ENCODE assay signal across 12 mouse cellular contexts in genomic region chr10:111159789-111160522, GRCm38 (mm10). TPM values are rescaled to one million over a fixed set of nuclear protein-coding genes. Genes with fewer than 3 reads are reported as not detected.
DNase-seq lines count a peak whose midpoint lies in the region; ATAC-seq and TF ChIP-seq lines count a peak whose summit lies in the region.
"Had no signal": no experiment of that assay in that cellular context is flagged by ENCODE, and none has a peak within 500 bp of the region (broad histone marks: within the 10 kb centered on the region; RNA-seq: fewer than 3 reads in every experiment).

No protein-coding gene starts in this region.

- no peaks in the 10 kb centered on the region for H3K27me3 ChIP-seq in heart, embryonic 10.5 days (ENCODE audit: insufficient read depth, poor library complexity, severe bottlenecking)
- H3K27me3 ChIP-seq in heart, embryonic 11.5 days (ENCODE audit: control insufficient read depth, insufficient read depth, low read length) = no peaks in the 10 kb centered on the region
- H3K27me3 ChIP-seq in liver, postnatal 0 days (ENCODE audit: insufficient read depth, low read length) = no peaks in the 10 kb centered on the region
- no peaks in the 10 kb centered on the region for H3K27me3 ChIP-seq in small intestine, adult 2 months (ENCODE audit: control insufficient read depth, insufficient read depth, low read length)

- no peak for TF ChIP-seq EP300 in liver, postnatal 0 days (IDR thresholded peaks at IDR 0.05; ENCODE audit: low read depth)

- 66% methylated on average over 5 of the region's 5 CpGs for WGBS in heart, embryonic 10.5 days
- 59% methylated on average over 5 of the region's 5 CpGs for WGBS in heart, embryonic 11.5 days (ENCODE audit: insufficient replicate concordance)
- 64% methylated on average over 5 of the region's 5 CpGs for WGBS in liver, postnatal 0 days (ENCODE audit: insufficient replicate concordance)
- 85% methylated on average over 5 of the region's 5 CpGs for WGBS in small intestine, adult 2 months

- H3K4me3 ChIP-seq in heart, embryonic 10.5 days = no peak overlapping the region
- H3K4me3 ChIP-seq in heart, embryonic 11.5 days (ENCODE audit: low read depth, low read length) = no peak overlapping the region
- H3K4me3 ChIP-seq in liver, postnatal 0 days (ENCODE audit: low read depth, low read length) = no peak overlapping the region
- no peak overlapping the region for H3K4me3 ChIP-seq in small intestine, adult 2 months (ENCODE audit: low read depth, low read length)

- TF ChIP-seq POLR2A in small intestine, adult 2 months (IDR thresholded peaks at IDR 0.05; ENCODE audit: low read depth, low read length) = no peak

- peak overlapping the region; percentile 52; the same call in 1 of the 2 replicates for H3K27ac ChIP-seq in heart, embryonic 10.5 days
- no peak overlapping the region for H3K27ac ChIP-seq in heart, embryonic 11.5 days (ENCODE audit: low read depth, low read length)
- H3K27ac ChIP-seq in liver, postnatal 0 days (ENCODE audit: low read depth) = peak overlapping the region; percentile 44
- peak overlapping the region; percentile 5; the same call in 1 of the 2 replicates for H3K27ac ChIP-seq in small intestine, adult 2 months (ENCODE audit: insufficient read depth, low read depth, low read length)
- H3K27ac ChIP-seq: liver, embryonic 14.5 days had no signal

- H3K36me3 ChIP-seq in heart, embryonic 10.5 days = no peaks in the 10 kb centered on the region
- H3K36me3 ChIP-seq in heart, embryonic 11.5 days (ENCODE audit: control insufficient read depth, insufficient read depth, low read length) = no peaks in the 10 kb centered on the region
- H3K36me3 ChIP-seq in liver, postnatal 0 days (replicated peaks; ENCODE audit: insufficient read depth, low read length) = no peaks in the 10 kb centered on the region
- H3K36me3 ChIP-seq in small intestine, adult 2 months (ENCODE audit: control insufficient read depth, insufficient read depth, low read length) = no peaks in the 10 kb centered on the region

- H3K4me1 ChIP-seq in heart, embryonic 10.5 days = peaks cover 9% of the 10 kb centered on the region
- peaks cover 5% of the 10 kb centered on the region; the same call in 1 of the 2 replicates for H3K4me1 ChIP-seq in heart, embryonic 11.5 days (ENCODE audit: control insufficient read depth, insufficient read depth, low read length)
- peaks cover 17% of the 10 kb centered on the region; the same call in 1 of the 2 replicates for H3K4me1 ChIP-seq in liver, postnatal 0 days (ENCODE audit: insufficient read depth)
- peaks cover 6% of the 10 kb centered on the region; the same call in 1 of the 2 replicates for H3K4me1 ChIP-seq in small intestine, adult 2 months (ENCODE audit: control insufficient read depth, insufficient read depth, insufficient read length, low read length)

- ATAC-seq in heart, embryonic 11.5 days (replicated peaks; ENCODE audit: insufficient number of reproducible peaks, low FRiP score, low TSS enrichment) = no peak
- no peak for ATAC-seq in liver, postnatal 0 days

- DNase-seq in heart, embryonic 10.5 days (ENCODE audit: low spot score) = no peak
- no peak for DNase-seq in liver, postnatal 0 days
- DNase-seq in liver = no peak
- peak; percentile 43 for DNase-seq in adrenal gland, postnatal 14 days
- no peak for DNase-seq in cerebellum, postnatal 14 days
- no peak for DNase-seq in urinary bladder, postnatal 14 days (ENCODE audit: low spot score)
- DNase-seq: cerebellum, adult 9-10 months; heart, postnatal 14 days; lung, postnatal 4 days had no signal

- no peak overlapping the region for H3K4me2 ChIP-seq in heart, embryonic 11.5 days
- H3K4me2 ChIP-seq in liver, postnatal 0 days (ENCODE audit: low read depth, low read length) = no peak overlapping the region

- H3K9ac ChIP-seq in heart, embryonic 11.5 days (ENCODE audit: low read depth, low read length) = no peak overlapping the region
- no peak overlapping the region for H3K9ac ChIP-seq in liver, postnatal 0 days (replicated peaks)
- H3K9ac ChIP-seq: liver, embryonic 14.5 days had no signal

- TF ChIP-seq CTCF in liver, postnatal 0 days (IDR thresholded peaks at IDR 0.05; ENCODE audit: low read depth) = no peak
- TF ChIP-seq CTCF in small intestine, adult 2 months (IDR thresholded peaks at IDR 0.05; ENCODE audit: extremely low read depth, insufficient read length, insufficient replicate concordance, low read depth, low read length) = no peak

- H3K9me3 ChIP-seq in heart, embryonic 10.5 days = no peaks in the 10 kb centered on the region
- H3K9me3 ChIP-seq in heart, embryonic 11.5 days (replicated peaks; ENCODE audit: control insufficient read depth, low read length) = no peaks in the 10 kb centered on the region
- no peaks in the 10 kb centered on the region for H3K9me3 ChIP-seq in liver, postnatal 0 days (ENCODE audit: low read length)

RNA-seq across cellular contexts. Expression of gene Osbpl8, which starts 4.6 kb away (rescaled TPM):
- 11.5 and 18.2 TPM in 2 replicates for polyA plus RNA-seq in heart, embryonic 10.5 days (2016; fragmentation: Nextera tagmentation; extraction: Ambion mirVana)
- 20.5 and 21.1 TPM in 2 replicates for polyA plus RNA-seq in heart, embryonic 11.5 days (2014; fragmentation: Nextera tagmentation; extraction: Ambion mirVana)
- polyA plus RNA-seq in liver, postnatal 0 days (2015; fragmentation: Nextera tagmentation; extraction: Ambion mirVana) = 5.4 and 5.6 TPM in 2 replicates
- 28.2 and 29.0 TPM in 2 replicates for total RNA-seq in adrenal gland, postnatal 14 days (2021)
- polyA plus RNA-seq in small intestine, adult 2 months (2012; rRNA removed) = 0.67 and 1.1 TPM in 2 replicates
